Mouse (Mus musculus): ENCODE measurements around the gene Vmn1r73.

The Vmn1r73 gene

DNA sequence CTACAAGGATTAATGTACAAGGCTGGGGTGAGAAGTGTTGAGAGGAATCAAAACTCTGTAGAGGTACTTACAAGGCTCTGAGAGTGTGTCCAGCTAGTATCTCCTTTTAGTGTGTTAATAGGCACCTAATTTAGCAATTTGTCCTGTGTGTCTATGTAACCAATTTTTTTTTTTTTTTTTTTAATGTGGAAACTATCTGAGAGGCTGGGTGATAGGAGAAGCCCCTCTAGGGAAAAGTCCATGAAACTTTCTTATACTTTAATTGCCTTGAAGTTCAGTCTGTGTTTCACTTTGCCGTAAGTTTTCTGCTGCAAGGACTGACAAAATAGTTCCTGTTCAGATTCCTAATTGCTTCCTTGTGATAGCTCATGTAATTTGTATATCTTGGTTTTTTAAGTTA is at the start of gene Vmn1r73:
Gene Vmn1r73 (plus strand): TSS at position 301 of the 400 bp plus-strand sequence.
- no peak for DNase-seq
